Mouse (Mus musculus): ENCODE results near the gene Zfp366.

DNA sequence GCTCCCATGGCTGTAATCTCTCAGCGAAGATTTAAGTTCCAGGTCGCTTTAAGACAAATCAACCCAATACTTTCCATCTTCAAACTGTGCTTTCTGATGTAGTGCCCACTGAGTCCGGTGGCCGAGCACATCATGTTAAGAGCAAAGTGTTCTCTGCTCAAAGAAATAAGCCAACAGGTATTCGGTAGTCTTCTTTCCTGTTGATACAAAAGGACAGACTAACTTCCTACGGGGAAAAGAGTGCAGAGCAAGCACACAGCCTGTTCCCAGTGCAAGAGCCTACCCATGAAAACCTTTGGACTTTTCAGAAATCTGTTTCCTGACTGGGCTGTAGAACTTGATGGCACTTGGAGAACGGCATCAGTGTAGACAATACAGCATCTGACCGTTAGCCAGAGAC, 39.3 kb downstream of the Zfp366 start:
- no peak for TF ChIP-seq CTCF (IDR thresholded peaks at IDR 0.05; ENCODE audit: extremely low read depth, insufficient read depth, low read length)
- no peak for TF ChIP-seq POLR2A (IDR thresholded peaks at IDR 0.05; ENCODE audit: extremely low read depth, insufficient read depth, low read length)

Data from cortical plate, adult 2 months (tissue).